Mouse (Mus musculus): ENCODE measurements around the gene Ccr5. TPM values are rescaled to one million over a fixed set of nuclear protein-coding genes. Genes with fewer than 3 reads are reported as not detected.

Gene Ccr5
- total RNA-seq, 1 experiment from 2014 or later = 4.2 TPM

DNA sequence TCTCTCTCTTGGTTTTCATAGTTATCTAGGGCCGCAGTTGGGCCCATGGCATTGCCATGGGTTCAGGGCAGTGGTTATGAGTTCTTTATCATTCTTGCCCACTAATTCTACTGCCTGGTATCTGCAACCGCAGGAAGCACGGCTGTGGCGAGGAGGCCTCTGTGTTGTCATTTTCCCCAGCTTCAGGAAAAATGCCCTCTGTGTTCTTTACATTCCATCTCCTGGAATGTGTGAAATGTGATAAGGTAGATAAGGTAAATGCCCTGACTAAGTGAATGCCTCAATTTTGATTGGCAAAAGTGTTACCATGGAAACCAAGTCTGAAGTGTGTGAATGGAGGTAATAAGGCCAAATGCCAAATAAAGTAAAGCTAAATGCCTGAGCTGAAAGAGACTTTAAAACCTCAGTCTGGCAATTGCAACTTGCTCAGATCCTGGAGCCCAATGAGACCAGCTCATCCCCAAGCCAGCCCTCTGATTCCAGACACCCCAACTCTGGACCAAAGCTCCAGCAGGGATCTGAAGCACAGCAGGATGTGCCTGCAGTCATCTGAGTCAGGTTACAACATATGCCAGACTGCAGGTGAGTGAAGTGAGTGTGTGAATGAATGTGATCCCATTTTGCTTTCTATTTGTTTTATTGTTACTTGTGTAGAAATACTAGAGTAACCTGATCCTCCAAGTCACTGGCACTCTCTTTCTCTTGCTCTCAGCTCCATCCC lies 16.9 kb downstream of the Ccr5 start:
- DNase-seq = no peak

DNA sequence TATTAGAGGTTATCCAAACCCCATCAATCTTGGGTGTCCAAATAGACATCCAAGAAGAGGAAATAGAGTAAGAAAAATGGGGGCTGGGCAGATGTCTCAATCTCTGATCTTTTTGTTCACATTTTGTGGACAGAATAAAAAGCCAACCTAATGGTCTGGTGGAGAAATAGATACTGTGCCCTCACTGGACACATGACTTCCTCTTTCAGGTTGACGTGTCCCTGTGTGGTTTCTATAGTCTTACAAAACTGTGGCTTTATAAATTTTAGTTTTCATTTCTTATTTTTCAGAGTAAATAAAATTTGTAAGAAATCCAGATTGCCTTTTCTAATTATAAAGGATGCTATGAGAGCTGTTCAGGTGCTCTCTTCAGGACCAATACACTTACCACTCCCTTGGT lies 22.3 kb downstream of the Ccr5 start:
- no peak for DNase-seq

DNA sequence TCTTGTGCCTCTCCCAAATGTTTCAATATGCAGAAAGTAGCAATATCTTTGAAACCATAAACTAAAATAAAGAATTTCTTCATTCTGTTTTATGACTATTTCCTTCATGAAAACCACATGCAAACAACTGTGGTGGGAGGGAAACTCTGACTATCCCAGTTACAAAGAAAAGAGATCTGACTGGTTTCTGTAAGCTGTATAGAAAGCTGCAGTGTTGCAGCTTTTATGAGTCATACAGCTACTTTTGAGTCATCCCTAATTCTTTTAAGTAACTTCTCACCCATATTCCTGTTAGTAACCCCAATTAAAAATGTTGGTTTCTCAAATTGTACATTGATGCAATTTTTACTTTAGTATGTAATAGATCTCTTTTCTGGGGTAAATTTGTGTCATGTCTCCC lies 25.0 kb downstream of the Ccr5 start:
- no peak for DNase-seq

Other genes starting within 250 kb of the Ccr5 start
- gene Ccr1, start 152.9 kb upstream of the Ccr5 start, total RNA-seq (2021) = 1.1 and 1.3 TPM in 2 replicates
- not detected in 2 replicates for gene Ccr1l1, start 143.1 kb upstream of the Ccr5 start, total RNA-seq (2021)
- gene Ccr3, start 99.6 kb upstream of the Ccr5 start, total RNA-seq (2021) = not detected in 2 replicates
- 1.0 and 1.4 TPM in 2 replicates for gene Ccr2, start 19.6 kb upstream of the Ccr5 start, total RNA-seq (2021)
- 22.8 and 26.5 TPM in 2 replicates for gene 2010315B03Rik, start 191.2 kb downstream of the Ccr5 start, total RNA-seq (2021)

All from adrenal gland, postnatal 25 days (tissue).